Mouse (Mus musculus): ENCODE measurements around the gene Zfp467. TPM values are rescaled to one million over a fixed set of nuclear protein-coding genes. Genes with fewer than 3 reads are reported as not detected.
A peak's percentile ranks its signal among the peaks of the same experiment; 100 is the strongest.

The Zfp467 gene
- 10 to 100 TPM; 45.4 to 52.3 TPM for total RNA-seq (2021)
- long read RNA-seq, experiment 1, transcript Zfp467-201 (5 exons, 599 nt), result major isoform, 9 of 27 reads
- long read RNA-seq, experiment 1, transcript Zfp467-208 (4 exons, 626 nt), result minor isoform, 6 of 27 reads
- long read RNA-seq, experiment 1, partial matches to known transcripts, result 0 of 27 reads
- long read RNA-seq, experiment 1, other reads (novel, unspliced or antisense), result 11 of 27 reads
- long read RNA-seq, experiment 2, transcript Zfp467-201 (5 exons, 599 nt), result major isoform, 15 of 41 reads
- long read RNA-seq, experiment 2, transcript Zfp467-208 (4 exons, 626 nt), result minor isoform, 7 of 41 reads
- long read RNA-seq, experiment 2, partial matches to known transcripts, result 8 of 41 reads
- long read RNA-seq, experiment 2, other reads (novel, unspliced or antisense), result 8 of 41 reads

DNA sequence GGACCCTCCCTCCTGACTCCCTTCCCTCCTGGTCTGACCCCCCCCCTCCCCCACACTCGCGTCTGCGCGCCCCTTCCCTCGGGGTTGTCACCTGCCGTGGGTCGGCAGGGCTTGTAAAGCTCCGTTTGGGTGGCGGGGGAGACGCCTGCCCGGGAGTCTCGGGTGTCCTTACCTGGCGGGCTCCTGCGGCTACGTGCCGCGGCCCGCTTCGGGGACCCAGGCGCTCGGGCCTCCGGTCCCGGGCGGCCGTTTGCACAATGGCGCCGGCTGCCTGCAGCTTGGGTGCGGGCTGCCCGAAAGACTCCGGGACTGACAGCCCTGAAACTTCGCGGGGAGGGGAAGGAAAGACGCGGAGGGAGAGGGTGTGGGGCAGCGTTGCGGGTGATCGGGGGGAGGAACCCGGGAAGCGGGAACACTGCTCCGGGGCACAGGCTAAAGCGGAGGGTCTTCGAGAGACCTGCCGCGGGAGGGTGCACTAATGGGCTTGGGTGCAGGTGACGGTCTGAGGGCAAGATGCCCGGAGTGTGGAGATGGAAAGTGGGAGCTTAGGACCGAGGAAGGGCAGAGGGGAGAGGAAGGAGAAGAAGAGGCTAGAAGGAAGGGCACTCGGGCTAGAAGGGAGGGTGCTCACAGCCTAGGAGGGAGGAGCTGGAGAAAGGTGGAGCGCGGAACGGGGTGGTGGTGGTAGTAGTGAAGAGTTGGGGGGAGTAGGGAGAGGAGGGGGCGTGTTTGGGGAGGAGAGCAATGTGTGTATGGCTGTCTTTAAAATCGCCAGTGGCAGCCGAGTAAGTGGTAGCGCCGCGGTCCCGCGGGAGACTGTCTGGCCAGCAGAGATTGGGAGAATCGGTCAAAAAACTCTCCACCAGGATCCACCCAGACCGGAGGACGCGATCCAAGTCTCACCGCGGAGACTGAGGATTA lies at the start of gene Zfp467:
Gene Zfp467 (minus strand): TSS at position 645 of the 921 bp plus-strand sequence.
- DNase-seq, result peak; percentile 67
- no peak for TF ChIP-seq CTCF (IDR thresholded peaks at IDR 0.05)
- Histone ChIP-seq H3K27ac (peak within 1 kb of the TSS; percentile 96), H3K4me3 (peak within 1 kb of the TSS; percentile 89)
- intact Hi-C loops (cut with DNase I), result loop anchor here (2.0 kb wide), 1 partner anchor 59 kb away; no protein-coding TSS in a partner anchor

DNA sequence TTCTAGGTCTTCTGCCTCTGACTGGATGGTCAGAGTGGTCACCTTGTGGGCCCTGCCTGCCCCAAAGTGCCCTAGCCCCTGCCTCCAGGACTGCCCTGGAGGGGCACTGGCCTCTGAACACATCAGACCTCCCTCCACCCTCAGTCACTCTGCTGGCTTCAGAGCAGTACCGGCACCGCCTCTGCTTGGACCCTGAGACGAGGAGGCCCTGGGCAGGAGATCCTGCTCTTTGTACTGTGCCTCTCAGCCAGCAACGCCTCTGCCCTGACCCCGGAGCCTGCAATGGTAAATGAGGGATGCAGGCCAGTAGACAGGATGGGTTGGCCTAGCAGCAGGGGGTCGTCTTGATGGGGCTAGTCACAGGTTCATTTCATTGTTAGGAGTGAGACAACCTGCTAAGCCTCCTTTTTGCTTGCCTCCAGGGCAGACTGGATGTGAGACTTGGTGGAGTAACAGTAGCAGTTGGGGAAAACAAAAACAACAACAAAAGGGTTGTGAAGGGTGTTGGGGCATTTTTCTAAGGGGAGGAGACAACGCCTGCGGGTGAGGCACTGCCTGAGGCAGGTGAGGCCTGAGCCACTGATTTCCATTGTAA lies 47.6 kb upstream of the Zfp467 start:
- DNase-seq, result no peak
- no peak for TF ChIP-seq CTCF (IDR thresholded peaks at IDR 0.05)
- intact Hi-C loops (cut with DNase I), result no loop called here
- H3K4me3 ChIP-seq, result no peak overlapping the region
- H3K27ac ChIP-seq, result no peak overlapping the region

DNA sequence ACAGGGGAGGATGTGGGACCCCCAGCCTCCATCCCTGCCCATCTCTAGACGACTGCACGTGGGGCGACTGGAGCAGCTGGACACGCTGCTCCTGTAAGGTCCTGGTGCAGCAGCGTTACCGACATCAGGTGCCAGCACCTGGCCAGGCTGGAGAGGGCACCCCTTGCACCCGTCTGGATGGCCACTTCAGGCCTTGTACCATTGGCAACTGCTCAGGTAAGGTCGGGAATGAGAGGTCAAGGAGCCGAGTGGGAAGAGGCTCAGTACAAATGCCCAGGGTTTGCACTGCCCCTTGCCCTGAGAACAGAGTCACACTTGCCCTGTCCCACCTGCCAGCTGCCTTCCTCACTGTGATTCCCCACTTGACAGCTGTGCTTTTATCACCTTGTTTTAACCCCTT lies 45.7 kb upstream of the Zfp467 start:
- TF ChIP-seq CTCF (IDR thresholded peaks at IDR 0.05), result no peak
- no peak overlapping the region for H3K27ac ChIP-seq
- no peak overlapping the region for H3K4me3 ChIP-seq
- intact Hi-C loops (cut with DNase I), result no loop called here
- DNase-seq, result no peak

DNA sequence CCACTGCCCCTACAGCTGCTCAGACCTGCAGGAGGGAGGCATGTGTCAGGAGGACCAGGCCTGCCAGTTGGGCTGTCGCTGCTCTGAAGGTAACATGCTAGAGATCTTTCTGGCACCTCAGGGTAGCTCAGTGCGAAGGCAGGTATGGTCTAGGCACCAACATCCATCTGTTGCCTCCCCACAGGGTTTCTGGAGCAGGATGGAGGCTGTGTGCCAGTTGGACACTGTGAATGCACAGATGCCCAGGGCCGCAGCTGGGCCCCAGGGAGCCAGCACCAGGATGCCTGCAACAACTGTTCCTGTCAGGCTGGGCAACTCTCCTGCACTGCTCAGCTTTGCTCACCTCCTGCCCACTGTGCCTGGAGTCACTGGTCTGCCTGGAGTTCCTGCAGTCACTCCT lies 44.1 kb upstream of the Zfp467 start:
- intact Hi-C loops (cut with DNase I), result loop anchor here (5.0 kb wide), 1 partner anchor 92 kb away; the partner anchor contains the start of gene Krba1
- peak; percentile 44 for DNase-seq
- Histone ChIP-seq H3K27ac (no peak overlapping the region), H3K4me3 (no peak overlapping the region)
- no peak for TF ChIP-seq CTCF (IDR thresholded peaks at IDR 0.05)

DNA sequence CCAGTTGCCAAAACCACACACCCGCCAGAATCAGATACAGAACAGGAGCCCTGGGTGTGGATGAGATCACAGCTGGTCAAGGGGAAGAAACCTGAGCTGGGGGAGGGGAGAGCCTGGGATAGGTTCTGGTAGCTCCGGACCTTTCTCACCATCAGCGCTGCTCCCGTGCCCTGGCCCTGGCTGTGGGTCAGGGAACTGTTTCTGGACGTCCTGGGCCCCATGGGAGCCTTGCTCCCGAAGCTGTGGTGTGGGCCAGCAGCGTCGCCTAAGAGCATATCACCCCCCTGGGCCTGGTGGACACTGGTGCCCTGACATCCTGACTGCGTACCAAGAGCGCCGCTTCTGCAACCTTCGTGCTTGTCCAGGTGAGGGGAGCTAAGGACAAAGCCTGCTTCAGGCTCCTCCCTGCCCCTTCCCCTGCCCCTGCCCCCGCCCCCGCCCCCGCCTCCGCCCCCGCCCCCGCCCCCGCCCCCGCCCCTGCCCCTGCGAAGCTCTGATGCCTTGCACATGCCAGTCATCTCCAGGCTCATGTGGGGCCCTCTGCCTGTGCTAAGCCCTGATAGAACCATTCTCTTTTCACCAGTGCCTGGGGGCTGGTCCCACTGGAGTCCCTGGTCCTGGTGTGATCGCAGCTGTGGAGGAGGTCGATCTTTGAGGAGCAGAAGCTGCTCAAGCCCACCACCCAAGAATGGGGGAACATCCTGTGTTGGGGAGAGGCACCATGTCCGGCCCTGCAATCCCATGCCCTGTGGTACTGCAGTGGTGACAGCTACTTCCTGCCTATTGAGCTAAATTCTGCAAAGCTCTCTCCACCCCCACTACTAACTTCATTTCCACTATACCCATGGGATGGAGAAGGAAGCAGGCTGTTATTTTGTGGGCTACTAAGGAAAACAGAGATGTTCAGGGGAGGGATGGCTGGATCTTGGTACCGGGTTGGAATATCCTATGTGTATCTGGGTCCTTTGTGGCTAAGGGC lies 42.4 kb upstream of the Zfp467 start:
- DNase-seq, result peak; percentile 86
- intact Hi-C loops (cut with DNase I), result loop anchor here (5.0 kb wide), 1 partner anchor 91 kb away; the partner anchor contains the start of gene Krba1
- Histone ChIP-seq H3K27ac (peak overlapping the region; percentile 77), H3K4me3 (peak overlapping the region; percentile 53)
- peak; percentile 42 for TF ChIP-seq CTCF (IDR thresholded peaks at IDR 0.05)

DNA sequence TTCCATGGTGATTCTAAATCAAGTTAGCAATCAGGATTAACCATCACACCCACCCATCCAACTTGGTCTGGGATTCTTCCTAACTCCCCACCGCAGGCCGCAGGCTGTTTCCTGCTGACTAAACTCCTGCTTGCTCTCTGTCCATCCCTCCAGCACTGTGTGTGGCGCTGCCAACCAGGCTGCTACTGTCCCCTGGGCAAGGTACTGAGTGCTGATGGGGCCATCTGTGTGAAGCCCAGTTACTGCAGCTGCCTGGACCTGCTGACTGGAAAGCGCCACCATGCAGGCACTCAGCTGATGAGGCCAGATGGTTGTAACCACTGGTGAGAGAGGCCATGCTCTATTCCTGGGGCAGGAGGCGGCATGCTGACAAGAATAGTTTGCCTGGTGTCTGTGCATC lies 36.9 kb upstream of the Zfp467 start:
- no peak for TF ChIP-seq CTCF (IDR thresholded peaks at IDR 0.05)
- H3K27ac ChIP-seq, result no peak overlapping the region
- no peak for DNase-seq
- intact Hi-C loops (cut with DNase I), result no loop called here
- no peak overlapping the region for H3K4me3 ChIP-seq

DNA sequence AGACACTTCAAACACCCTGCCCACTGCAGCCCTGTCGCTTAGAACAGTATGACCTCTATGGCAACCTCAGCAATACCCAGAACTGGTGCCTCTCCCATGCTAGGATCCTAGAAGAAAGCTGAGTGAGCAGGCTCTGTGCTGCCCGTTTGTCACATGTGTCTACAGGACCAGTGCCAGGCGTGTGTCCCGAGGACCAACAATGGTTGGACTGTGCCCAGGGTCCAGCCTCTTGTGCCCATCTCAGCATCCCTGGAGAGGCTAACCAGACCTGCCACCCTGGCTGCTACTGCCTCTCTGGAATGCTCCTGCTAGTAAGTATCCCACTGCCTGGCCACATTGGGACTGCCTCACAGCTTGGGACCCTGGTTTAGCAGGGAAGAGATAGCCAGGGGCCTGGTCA lies 32.8 kb upstream of the Zfp467 start:
- Histone ChIP-seq H3K27ac (no peak overlapping the region), H3K4me3 (no peak overlapping the region)
- no peak for TF ChIP-seq CTCF (IDR thresholded peaks at IDR 0.05)
- intact Hi-C loops (cut with DNase I), result no loop called here
- peak; percentile 35 for DNase-seq

DNA sequence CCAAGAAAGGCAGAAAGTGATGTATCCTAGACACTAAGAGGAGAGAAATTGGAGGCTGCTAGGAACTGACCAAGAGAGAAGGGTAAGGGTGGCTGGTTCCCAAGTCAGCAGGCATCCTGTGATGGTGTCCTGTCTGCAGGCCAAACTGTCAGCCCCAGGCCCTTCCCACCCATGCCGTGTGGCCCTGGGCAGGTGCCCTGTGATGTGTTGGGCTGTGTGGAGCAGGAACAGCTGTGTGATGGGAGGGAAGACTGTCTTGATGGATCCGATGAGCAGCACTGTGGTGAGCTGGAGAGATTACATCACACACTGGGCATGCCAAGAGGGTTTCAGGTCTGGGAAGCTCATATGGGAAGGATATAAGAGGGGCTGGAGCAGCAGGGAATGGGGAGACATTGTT lies 25.1 kb upstream of the Zfp467 start:
- Histone ChIP-seq H3K27ac (no peak overlapping the region), H3K4me3 (no peak overlapping the region)
- no peak for TF ChIP-seq CTCF (IDR thresholded peaks at IDR 0.05)
- DNase-seq, result no peak
- intact Hi-C loops (cut with DNase I), result no loop called here

DNA sequence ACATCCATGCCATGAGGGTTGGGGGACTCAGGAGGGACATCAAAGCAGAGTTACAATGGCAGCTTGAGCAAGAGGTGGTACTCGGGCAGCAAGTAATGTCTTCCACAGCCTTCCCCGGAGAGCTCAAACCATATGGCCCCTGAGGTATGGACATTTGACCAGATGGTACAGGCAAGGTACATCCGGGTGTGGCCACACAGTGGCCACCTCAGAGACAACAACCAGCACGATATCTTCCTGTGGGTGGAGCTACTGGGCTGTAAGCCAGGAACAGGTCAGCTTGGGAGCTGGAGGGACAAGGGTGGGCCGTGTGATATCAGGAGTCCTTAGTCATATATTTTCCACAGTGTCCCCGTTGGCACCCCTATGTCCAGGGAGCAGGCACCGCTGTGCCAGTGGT lies 21.9 kb upstream of the Zfp467 start:
- DNase-seq, result no peak
- intact Hi-C loops (cut with DNase I), result no loop called here
- Histone ChIP-seq H3K27ac (no peak overlapping the region), H3K4me3 (no peak overlapping the region)
- TF ChIP-seq CTCF (IDR thresholded peaks at IDR 0.05), result no peak

DNA sequence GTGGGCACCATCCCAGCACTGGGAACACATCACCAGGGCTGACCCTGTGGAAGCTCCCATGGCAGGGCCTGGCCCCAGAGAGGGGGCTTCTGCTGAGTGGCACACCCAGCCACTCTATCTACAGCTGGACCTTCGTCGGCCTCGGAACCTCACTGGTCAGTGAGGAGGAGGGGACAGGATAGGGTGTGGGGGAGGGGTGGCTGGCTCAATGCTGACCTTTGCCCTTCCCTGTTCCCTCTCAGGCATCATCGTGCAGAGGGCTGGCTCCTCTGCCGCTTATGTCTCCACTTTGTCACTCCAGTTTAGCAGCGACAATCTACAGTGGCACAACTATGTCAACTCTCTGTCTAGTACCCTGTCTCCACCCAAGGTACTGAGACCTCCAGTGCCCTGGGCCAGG lies 21.1 kb upstream of the Zfp467 start:
- TF ChIP-seq CTCF (IDR thresholded peaks at IDR 0.05), result no peak
- Histone ChIP-seq H3K4me3 (no peak overlapping the region), H3K27ac (no peak overlapping the region)
- intact Hi-C loops (cut with DNase I), result no loop called here
- DNase-seq, result no peak

DNA sequence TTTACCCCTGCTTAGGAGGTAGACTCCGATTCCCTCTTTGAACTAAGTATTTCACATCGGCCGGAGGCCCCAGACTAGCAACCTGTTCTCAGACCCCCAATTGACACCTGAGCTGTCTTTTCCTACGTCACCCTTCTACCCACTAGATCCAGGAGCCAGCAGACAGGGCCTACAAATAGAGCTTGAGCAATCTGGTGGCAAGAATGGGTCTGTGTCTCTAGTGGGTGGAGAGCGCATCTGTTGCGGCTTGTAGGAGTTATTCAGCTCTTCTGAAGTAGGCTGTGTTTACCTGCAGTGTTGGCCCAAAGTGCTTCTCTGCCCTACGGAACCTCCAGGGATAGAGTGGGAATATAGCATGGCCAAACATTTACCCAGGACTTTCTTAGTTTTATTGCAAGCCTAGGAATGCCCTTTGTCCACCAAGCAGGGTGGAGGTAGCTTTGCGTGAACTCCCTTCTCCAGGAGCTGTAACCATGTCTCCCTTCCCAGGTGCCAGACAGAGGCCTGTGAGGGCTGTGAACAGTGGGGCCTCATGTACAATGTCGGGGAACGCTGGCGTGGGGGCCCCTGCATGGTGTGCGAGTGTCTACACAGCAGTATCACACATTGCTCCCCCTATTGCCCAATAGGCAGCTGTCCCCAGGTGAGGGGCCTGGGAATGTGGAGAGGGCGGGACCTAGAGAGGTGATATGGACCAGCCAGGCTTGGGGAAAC lies 19.5 kb upstream of the Zfp467 start:
- DNase-seq, result no peak
- intact Hi-C loops (cut with DNase I), result no loop called here
- no peak overlapping the region for H3K4me3 ChIP-seq
- H3K27ac ChIP-seq, result no peak overlapping the region
- TF ChIP-seq CTCF (IDR thresholded peaks at IDR 0.05), result no peak
